Mouse (Mus musculus): ENCODE data around the gene Tmeff2. TPM values are rescaled to one million over a fixed set of nuclear protein-coding genes. Genes with fewer than 3 reads are reported as not detected.
A peak's percentile ranks its signal among the peaks of the same experiment; 100 is the strongest.

Tmeff2 gene
- total RNA-seq, 2 experiments from 2014 or later = 41.3 to 48.3 TPM

DNA sequence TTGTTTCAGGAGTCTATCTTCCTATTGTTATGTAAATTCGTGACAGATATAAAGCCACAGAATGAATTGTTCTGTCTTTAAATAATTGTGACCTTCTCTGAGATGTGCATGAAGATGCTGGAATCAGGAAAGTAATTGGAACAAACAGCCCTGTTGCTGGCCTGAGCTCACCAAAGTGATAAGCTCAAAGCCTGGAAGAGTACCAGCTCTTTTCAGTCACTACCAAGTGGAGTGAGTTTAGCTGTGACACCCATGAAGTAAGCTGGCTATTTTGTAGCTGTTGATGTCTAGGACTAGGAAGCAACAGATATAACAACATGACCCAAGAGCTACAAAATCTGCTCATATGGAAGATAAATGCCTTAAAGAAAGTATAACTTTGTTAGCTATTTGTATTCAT, 249.4 kb downstream of the Tmeff2 start:
- intact Hi-C loops (cut with DNase I) = loop anchor here (10.0 kb wide), 1 partner anchor 175 kb away; no protein-coding TSS in a partner anchor
- DNase-seq (ENCODE audit: low spot score in 2 of 2) = no peak

DNA sequence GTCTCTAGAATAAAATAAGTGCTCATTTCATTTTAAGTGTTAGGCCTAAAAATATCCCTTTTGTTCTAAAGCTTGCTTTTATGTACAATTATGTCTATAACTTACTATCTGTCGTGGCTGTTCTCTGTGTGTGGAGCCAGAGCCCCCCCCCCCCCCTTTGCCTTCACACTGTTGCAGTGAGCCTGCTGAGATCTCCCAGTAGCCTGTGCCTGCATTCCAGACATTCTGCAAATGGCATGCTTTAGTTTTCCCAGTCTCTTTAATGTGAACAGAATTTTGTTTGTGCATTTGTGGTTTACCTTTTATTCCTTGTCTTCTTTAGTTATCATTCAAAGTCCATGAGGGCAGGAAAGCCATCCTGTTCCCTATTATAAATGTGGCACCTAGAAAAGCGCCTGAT, 251.6 kb downstream of the Tmeff2 start:
- DNase-seq (ENCODE audit: low spot score in 2 of 2) = no peak
- intact Hi-C loops (cut with DNase I) = no loop called here

DNA sequence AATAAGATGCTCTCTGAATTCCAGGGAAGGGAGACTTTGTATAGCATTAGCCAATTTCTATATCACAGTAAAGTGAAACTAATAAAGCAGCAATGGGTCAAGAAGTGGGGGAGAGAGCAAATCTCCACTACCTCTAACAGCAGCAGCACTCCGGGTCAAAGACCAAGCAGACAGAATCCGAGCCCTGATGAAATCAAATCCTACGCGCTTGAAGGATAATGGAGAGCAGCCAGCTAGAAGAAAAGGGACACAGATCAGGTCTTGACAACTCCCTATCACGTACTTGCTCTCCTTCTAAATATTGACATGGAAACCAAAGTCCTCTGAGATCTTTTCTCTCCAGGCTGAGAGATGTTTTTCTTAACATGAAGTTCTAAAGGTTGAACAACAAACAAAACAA, 252.4 kb downstream of the Tmeff2 start:
- no peak for DNase-seq (ENCODE audit: low spot score in 2 of 2)
- intact Hi-C loops (cut with DNase I) = no loop called here

DNA sequence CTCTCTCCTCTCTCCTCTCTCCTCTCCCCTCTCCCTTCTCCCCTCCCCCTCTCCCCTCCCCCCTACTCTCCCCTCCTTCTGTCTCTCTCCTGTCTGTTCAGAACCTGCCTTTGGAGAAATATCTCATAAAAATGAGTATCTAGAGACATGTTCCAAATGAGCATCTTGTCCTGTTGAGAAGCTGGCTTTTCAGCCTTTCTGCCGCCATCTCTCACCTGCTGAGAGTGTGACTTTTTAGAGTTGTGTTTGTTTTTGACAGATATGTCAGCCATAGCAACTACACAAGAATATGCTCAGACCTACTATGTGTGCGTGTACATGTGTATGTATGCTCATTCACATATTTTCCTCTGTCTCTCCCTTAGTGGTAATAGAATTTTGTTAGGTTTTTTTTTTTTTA, 283.8 kb downstream of the Tmeff2 start:
- intact Hi-C loops (cut with DNase I) = no loop called here
- DNase-seq (ENCODE audit: low spot score in 2 of 2) = no peak

DNA sequence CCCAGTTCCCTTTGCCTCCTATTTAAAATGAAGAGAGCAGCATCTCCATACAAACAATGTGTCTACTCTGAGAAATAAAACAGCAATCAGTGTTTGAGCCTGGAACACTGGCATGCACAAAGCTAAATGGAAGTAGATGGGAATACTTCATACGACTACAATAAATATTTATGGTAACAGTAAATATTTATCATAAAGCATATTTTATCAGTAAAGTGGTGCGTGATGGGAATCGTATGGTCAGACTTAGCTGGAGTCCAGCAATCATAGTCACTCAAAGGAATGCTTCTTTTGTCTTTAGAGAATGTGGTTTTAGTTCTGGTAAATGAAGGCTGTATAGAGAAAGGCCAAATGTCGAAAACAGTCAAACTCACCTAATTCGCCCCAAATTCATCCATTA, 288.6 kb downstream of the Tmeff2 start:
- no peak for DNase-seq (ENCODE audit: low spot score in 2 of 2)
- intact Hi-C loops (cut with DNase I) = no loop called here

DNA sequence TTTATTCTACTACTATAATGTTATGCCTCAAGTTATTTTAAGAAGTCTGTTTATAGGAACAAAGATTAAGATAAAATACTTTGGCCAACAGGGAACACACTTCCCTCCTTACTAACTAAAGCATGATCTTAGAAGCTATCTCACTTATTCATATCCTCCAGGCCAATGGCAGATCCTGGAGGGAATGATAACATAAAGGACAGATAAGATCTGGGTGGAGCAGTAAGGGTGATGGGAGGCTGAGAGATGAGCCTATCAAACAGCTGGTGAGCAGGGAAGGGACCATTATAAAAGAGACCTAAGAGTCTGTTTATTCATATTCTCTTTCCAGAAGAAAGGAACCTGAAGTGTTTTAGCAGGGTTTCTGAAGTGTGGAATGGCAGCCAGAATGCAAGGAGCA, 290.8 kb downstream of the Tmeff2 start:
- intact Hi-C loops (cut with DNase I) = no loop called here

DNA sequence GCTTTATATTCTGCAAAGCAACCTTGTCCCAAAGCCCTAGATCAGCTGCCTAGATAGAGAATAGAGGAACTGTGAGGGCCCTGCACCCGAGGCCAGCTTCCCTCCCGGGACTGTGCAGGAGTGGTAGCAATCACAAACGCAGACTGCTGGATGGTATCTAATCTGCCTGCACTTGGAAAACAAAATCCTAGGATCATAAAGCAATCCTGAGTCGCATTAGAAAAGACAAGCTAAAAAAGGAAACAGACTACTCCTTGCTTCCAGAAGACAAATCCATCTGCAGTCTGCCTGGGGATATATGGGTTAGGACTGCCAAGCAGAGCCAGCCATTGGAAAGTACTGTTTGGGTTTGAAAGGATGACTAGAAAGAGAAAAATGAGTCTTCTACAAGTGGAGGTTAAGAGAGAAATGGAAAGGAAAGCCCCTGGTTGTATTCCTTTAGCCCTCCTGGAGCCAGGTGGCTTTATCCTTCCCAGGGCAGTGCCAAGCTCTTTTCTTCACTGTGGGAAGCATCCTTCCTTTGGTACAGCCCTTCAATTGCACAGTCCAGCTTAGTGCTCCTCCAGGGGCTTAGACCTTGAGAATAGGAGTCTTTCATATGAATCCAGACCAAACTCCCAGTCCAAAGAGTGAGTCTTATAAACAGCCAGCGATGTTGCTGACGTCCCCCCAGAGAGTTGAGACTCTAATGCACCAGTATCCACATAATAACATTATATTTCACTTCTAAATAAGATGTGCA, 291.6 kb downstream of the Tmeff2 start:
- DNase-seq (ENCODE audit: low spot score in 2 of 2) = peak in 1 of 2 experiments; percentile 8
- intact Hi-C loops (cut with DNase I) = no loop called here

More for the DNA sequence above, 290.8 kb downstream of the Tmeff2 start:
- no peak for DNase-seq (ENCODE audit: low spot score in 2 of 2)

DNA sequence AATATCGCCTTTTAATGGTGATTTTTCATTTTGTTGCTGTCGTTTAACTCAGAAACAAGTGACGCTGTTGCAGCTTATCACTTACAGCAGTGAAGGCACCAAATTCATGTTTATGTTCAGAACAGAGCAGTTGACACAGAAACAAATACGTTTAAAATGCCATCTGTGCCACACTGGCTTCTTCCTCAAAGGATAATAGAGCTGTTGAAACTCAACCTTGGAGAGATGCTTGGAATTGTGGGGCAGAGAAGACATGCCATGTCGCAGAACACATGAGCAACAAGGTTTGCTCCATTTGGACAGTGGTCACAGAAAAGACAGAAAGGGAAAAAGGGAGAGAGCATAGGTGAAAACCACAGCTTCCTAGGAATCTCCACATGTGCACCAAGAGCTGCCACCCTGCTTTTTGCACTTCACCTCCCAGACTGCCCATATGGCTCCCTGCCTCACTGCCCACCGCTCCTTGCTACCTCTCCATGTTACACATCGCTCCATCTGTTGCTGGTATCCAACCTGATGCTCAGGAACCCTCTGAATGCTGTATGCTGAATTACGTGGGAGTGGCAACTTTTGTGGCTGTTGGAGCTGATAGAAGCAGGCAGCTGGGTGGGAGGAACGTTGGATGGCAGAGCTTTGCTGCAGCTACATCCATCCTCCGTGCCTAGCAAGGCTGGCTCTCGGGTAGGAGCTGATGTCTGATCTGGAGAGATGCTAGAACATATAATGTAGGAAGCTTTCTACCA, 298.8 kb downstream of the Tmeff2 start:
- intact Hi-C loops (cut with DNase I) = no loop called here

DNA sequence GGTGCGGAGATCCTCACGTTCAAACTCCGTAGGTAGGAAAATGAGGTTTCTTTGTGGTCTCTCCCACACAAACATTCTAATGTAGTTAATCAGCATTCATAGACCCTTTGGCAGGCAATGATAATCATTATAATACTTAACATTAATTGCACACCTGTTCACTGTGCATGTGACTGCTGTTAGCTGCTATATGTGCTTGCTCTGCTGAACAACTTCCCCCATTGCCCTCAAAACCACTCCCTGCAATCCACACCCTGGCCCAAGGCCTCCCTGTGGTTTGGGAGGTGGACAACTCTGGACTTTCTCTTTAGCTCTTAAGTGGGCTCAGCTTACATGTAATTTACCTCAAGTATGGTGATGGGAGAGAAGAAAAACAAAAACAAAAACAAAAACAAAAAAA, 299.5 kb downstream of the Tmeff2 start:
- intact Hi-C loops (cut with DNase I) = no loop called here
- DNase-seq (ENCODE audit: low spot score in 2 of 2) = no peak

More for the DNA sequence above, 298.8 kb downstream of the Tmeff2 start:
- DNase-seq (ENCODE audit: low spot score in 2 of 2) = peak; percentile 66 to 82

DNA sequence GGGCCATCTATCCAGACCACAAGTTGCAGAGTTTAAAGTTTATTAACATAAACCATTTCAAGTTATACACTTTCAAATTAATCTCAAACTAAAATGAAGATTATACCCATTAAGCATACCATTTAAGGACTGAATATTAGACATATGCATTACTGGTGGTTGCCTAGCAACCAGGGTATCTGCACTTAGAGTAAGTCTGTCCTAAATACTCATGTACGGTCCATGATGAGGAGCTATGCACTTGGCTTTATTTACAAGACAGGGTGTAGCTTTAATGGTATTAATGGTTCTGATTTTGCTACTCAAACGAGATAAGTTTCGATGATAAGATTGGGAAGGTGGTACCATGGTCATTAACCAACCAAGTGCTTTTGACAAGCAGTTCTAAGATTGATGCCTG, 315.2 kb downstream of the Tmeff2 start:
- intact Hi-C loops (cut with DNase I) = no loop called here
- DNase-seq (ENCODE audit: low spot score in 2 of 2) = no peak

DNA sequence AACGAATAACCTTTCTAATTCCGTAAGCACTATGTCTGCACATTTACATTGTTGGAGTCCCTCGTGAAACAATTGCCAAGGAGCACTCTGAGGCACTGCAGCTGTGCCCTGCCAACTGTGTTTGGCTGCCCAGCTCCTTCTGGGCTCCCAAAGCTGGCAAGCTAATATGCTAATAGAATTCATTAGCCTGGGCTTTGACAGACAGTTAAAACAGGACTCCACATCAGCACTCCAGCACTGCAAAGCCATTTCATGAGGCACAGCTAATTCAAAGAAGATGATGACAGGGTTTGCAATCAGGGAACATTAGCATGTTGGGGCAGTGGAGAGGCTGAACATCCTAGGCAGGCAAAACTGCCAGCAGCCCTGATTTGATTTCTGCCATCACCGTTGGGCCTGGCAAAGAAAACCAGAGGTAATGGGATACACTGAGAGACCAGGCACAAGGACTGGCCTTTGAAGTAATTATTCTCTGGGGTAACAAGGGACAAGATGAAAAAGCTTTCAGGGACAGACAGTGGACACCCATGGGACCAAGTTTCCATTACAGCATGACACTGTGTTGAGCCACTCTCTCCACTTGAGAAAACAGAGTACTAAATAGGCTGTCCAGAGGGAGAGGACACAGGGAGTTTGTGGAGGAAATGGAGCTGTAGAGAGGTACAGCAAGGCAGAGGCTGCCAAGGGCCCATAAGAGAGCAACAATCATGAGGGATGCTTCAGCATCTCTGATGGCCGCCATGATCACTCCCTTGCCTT, 316.0 kb downstream of the Tmeff2 start:
- intact Hi-C loops (cut with DNase I) = no loop called here
- DNase-seq (ENCODE audit: low spot score in 2 of 2) = peak; percentile 10 to 23

DNA sequence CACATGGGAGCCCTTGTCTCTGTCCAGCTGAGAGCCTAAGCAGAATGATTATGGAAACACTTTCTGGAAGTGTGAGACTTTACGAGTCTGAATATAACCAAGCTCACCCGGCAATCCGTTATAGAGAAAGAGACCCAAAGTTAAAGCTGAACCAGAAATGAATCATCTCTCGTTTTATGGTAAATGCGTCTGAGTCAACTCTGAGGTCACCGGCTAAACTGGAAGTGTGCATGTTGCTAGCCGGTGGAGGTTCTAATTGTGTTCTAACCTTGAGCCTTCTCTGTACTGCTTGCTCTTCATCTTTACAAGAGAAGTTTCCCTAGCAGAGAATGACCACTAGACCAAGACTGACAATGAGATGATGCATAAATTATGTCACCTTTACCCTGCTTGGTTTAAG, 316.8 kb downstream of the Tmeff2 start:
- intact Hi-C loops (cut with DNase I) = no loop called here
- DNase-seq (ENCODE audit: low spot score in 2 of 2) = no peak

DNA sequence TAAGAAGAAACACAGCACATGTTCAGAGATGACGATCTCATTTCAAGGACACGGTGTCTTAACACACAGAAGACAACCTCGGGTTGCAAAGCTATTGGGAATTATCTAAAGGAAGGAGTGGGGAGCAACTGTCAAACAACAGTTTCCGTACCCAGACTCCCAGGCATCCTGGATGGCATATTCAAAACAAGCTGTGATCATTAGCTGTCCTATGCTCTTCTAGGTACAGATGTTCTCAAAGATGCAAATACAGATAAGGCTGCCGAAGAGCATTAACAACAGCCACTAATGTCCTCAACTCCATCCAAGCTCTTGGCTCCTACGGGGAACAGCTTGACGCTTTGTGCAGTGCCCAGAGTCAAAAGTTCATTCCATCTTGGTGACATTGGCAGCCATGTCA, 324.7 kb downstream of the Tmeff2 start:
- intact Hi-C loops (cut with DNase I) = no loop called here
- no peak for DNase-seq (ENCODE audit: low spot score in 2 of 2)

Small RNA genes lying within 50 kb of the gene (microRNA-seq; reads per million reads assigned to microRNA genes)
- 0 reads per million in 2 experiments for gene Gm25736
